Mouse (Mus musculus): ENCODE measurements around the gene Kif1b.

Gene Kif1b

GRCm38 (mm10) chr4:149313558-149314253, 6.2 kb upstream of the Kif1b start:
- no peak for DNase-seq

GRCm38 (mm10) chr4:149311996-149312395, 4.5 kb upstream of the Kif1b start:
- no peak for DNase-seq

- no peak for DNase-seq
Observed at GRCm38 (mm10) chr4:149308491-149308820, 963 bp upstream of the Kif1b start.

GRCm38 (mm10) chr4:149306712-149307595, 539 bp downstream of the Kif1b start:
- DNase-seq = peak; percentile 75

- DNase-seq = no peak
Observed at GRCm38 (mm10) chr4:149305761-149306711, 1.5 kb downstream of the Kif1b start.

GRCm38 (mm10) chr4:149304466-149304865, 3.0 kb downstream of the Kif1b start:
- no peak for DNase-seq

- DNase-seq = no peak
Observed at GRCm38 (mm10) chr4:149303502-149303901, 4.0 kb downstream of the Kif1b start.

GRCm38 (mm10) chr4:149302751-149303150, 4.7 kb downstream of the Kif1b start:
- no peak for DNase-seq

GRCm38 (mm10) chr4:149302136-149302535, 5.4 kb downstream of the Kif1b start:
- DNase-seq = no peak

- DNase-seq = no peak
Observed at GRCm38 (mm10) chr4:149296501-149296900, 11.0 kb downstream of the Kif1b start.

GRCm38 (mm10) chr4:149292984-149293383, 14.5 kb downstream of the Kif1b start:
- DNase-seq = no peak

GRCm38 (mm10) chr4:149291061-149291460, 16.4 kb downstream of the Kif1b start:
- DNase-seq = no peak

- no peak for DNase-seq
Observed at GRCm38 (mm10) chr4:149290157-149290750, 17.2 kb downstream of the Kif1b start.

GRCm38 (mm10) chr4:149286287-149287137, 21.0 kb downstream of the Kif1b start:
- DNase-seq = no peak

- no peak for DNase-seq
Observed at GRCm38 (mm10) chr4:149285691-149286090, 21.8 kb downstream of the Kif1b start.

- no peak for DNase-seq
Observed at GRCm38 (mm10) chr4:149283018-149283417, 24.5 kb downstream of the Kif1b start.

- DNase-seq = no peak
Observed at GRCm38 (mm10) chr4:149282025-149282738, 25.3 kb downstream of the Kif1b start.

- peak; percentile 61 for DNase-seq
Observed at GRCm38 (mm10) chr4:149277571-149277970, 29.9 kb downstream of the Kif1b start.

GRCm38 (mm10) chr4:149273128-149273527, 34.4 kb downstream of the Kif1b start:
- peak; percentile 34 for DNase-seq

- DNase-seq = no peak
Observed at GRCm38 (mm10) chr4:149270541-149270940, 37.0 kb downstream of the Kif1b start.

GRCm38 (mm10) chr4:149269026-149269425, 38.5 kb downstream of the Kif1b start:
- DNase-seq = no peak
